Mouse (Mus musculus) liver, embryonic 16.5 days (tissue): ENCODE results near the gene Matn3. TPM values are rescaled to one million over a fixed set of nuclear protein-coding genes. Genes with fewer than 3 reads are reported as not detected.

Source experiments
- ATAC-seq: fragments of 200-750 bp; cut with Nextera tagmentation; 2 replicates; pipeline ENCODE4 v1.8.0; 2017; ENCODE audit warnings: low read depth, mild to moderate bottlenecking, moderate number of reproducible peaks, moderate library complexity
- H3K27ac ChIP-seq: fragments of 300-500 bp; sonication (generic); 2 replicates; pipeline ENCODE4 v1.5.1; 2014; ENCODE audit warnings: mild to moderate bottlenecking, low read length
- H3K27me3 ChIP-seq: fragments of 300-500 bp; sonication (generic); 2 replicates; pipeline ENCODE4 v1.6.1; 2014; ENCODE audit warnings: low read depth, low read length, mixed read lengths; ENCODE audit not compliant: control insufficient read depth, insufficient read depth
- H3K36me3 ChIP-seq: fragments of 300-500 bp; sonication (generic); 2 replicates; pipeline ENCODE4 v1.6.1; 2014; ENCODE audit warnings: mild to moderate bottlenecking; ENCODE audit not compliant: control insufficient read depth, insufficient read depth
- H3K4me1 ChIP-seq: fragments of 300-500 bp; sonication (generic); 2 replicates; pipeline ENCODE4 v1.6.1; 2014; ENCODE audit warnings: low read depth, low read length, mixed read lengths; ENCODE audit not compliant: control insufficient read depth
- H3K4me2 ChIP-seq: fragments of 300-500 bp; sonication (generic); 2 replicates; pipeline ENCODE4 v1.6.1; 2014; ENCODE audit warnings: low read depth, low read length, mixed read lengths
- H3K4me3 ChIP-seq: fragments of 300-500 bp; sonication (generic); 2 replicates; pipeline ENCODE4 v1.5.1; 2014; ENCODE audit warnings: low read depth, mild to moderate bottlenecking, low read length
- H3K9ac ChIP-seq: fragments of 300-500 bp; sonication (generic); 2 replicates; pipeline ENCODE4 v1.6.1; 2014; ENCODE audit warnings: low read depth, low read length
- H3K9me3 ChIP-seq: fragments of 300-500 bp; sonication (generic); replicated peaks from 2 replicates; pipeline ENCODE4 v1.6.1; 2016; ENCODE audit warnings: low read length; ENCODE audit not compliant: control insufficient read depth
- WGBS: fragments of 180-500 bp; shearing (Covaris S2); extraction: QIAGEN DNeasy Blood & Tissue Kit; methylation state at CpG from one replicate; pipeline ENCODE4 v1.1.7; 2014; ENCODE audit not compliant: insufficient replicate concordance; 5-methylcytosine and 5-hydroxymethylcytosine counted together
- polyA plus RNA-seq: library from polyadenylated mRNA; unstranded; fragments of >200 nt; fragmentation: Nextera tagmentation; extraction: Ambion mirVana; gene quantifications from 2 replicates; pipeline ENCODE4 v1.2.1, GENCODE M21; 2015

Gene Matn3
- polyA plus RNA-seq, 1 experiment from 2014 or later, result 0.09 TPM

DNA sequence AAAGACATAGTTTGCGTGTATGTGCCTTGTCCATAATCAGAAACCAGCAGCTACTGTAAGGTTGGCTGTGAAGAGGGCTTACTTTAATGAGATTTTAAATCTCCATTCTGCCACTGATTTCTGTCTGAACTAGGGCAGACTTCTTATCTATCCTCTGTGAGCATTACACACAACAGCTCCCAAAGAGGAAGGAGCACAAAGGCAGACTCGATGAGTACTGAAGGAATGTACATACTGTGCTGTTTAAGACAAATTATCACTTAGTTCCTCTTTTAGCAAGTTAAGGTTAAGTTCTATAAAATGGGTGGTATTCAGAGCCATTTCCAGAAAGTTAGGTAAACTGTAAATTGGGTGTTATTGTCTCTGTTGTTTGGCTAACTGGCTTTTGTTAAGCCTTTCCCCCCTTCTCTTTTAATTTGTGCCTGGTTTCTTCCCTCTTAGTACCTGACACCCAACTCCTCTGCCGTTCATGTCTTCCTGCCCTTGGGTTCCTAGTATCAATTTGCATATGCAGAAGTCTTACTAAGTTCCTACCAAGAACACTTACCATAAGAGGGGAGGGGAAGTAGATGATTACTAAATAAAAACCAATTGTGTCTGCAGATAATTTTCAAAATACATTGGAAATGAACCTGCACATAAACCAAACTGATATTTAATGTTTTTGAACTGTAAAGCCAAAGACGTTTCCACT, 5.9 kb upstream of the Matn3 start:
- no peaks in the 10 kb centered on the region for H3K4me1 ChIP-seq
- WGBS, result 24% methylated on average over 4 of the region's 4 CpGs
- no peaks in the 10 kb centered on the region for H3K9me3 ChIP-seq
- no peak overlapping the region for H3K9ac ChIP-seq
- H3K27ac ChIP-seq, result no peak overlapping the region
- peaks cover 9% of the 10 kb centered on the region; the same call in 1 of the 2 replicates for H3K36me3 ChIP-seq
- H3K4me3 ChIP-seq, result no peak overlapping the region
- no peaks in the 10 kb centered on the region for H3K27me3 ChIP-seq
- ATAC-seq, result no peak
- no peak overlapping the region for H3K4me2 ChIP-seq

DNA sequence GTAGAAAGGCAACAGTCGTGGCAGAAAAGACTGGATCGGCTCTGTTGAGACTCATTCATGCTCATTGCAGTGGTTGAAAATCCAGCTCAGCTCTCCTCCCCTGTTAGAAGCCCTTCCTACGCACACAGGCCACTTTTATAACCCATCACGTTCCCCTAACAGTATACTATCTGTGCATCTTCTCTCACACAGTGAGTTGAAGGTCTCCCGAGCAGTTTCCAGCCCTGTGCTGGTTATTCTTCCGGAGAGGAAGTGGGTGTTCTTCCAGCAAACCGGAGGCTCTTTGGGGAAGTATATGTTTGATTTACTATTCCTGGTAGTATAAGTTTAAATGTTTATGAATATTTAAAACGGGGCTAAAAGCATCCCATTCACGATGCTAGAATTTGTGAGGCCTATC, 566 bp upstream of the Matn3 start:
- H3K9ac ChIP-seq, result no peak overlapping the region
- H3K27me3 ChIP-seq, result peaks cover 17% of the 10 kb centered on the region
- H3K4me2 ChIP-seq, result peak overlapping the region; percentile 69; the same call in 1 of the 2 replicates
- H3K27ac ChIP-seq, result no peak overlapping the region
- H3K36me3 ChIP-seq, result no peaks in the 10 kb centered on the region
- no peak overlapping the region for H3K4me3 ChIP-seq
- H3K4me1 ChIP-seq, result peaks cover 7% of the 10 kb centered on the region
- H3K9me3 ChIP-seq, result no peaks in the 10 kb centered on the region
- 30% methylated on average over 9 of the region's 9 CpGs for WGBS
- ATAC-seq, result no peak

DNA sequence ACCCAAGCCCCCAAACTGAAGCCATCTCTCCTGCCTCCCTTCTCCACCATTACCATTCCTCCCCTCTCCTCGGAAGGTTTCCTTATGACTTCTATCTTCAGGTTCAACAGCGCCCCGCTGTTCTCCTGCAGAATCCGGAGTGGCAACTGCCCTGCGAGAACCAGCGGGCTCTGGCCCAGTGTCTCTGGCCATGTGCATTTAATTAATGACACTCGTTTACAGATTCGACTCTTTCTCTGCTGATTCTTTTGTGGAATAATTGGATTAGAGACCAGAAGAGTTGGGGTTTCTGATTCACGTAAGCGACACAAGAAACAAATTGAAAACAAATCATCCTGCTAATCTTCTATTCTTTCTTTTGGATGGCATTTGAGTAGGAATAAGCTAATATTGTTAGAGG, 5.4 kb downstream of the Matn3 start:
- H3K27ac ChIP-seq, result no peak overlapping the region
- WGBS, result 72% methylated on average over 10 of the region's 10 CpGs
- no peak for ATAC-seq
- peaks cover under 1% of the 10 kb centered on the region for H3K4me1 ChIP-seq
- no peaks in the 10 kb centered on the region for H3K36me3 ChIP-seq
- peaks cover 10% of the 10 kb centered on the region for H3K27me3 ChIP-seq
- H3K9ac ChIP-seq, result no peak overlapping the region
- H3K4me2 ChIP-seq, result no peak overlapping the region
- H3K4me3 ChIP-seq, result no peak overlapping the region
- H3K9me3 ChIP-seq, result no peaks in the 10 kb centered on the region

DNA sequence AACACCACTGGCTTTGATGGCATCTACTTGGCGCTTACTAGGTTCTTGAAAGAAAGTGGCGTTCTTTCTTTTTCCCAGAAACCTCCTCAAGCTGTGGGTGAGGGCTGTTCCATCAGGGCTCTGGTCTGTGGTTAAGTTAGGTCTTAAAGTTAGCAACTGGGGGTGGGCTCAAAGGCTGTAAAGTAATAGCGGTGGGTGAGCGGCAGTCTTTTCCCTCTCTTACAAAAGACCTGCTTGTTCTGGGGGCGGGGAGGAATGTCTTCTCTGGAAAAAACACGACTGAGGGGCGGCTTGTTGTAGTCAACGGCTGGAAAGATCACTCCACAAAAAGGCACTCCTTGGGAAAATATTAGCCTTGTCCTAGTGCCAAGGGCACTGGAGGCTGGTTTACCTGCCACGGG, 6.4 kb downstream of the Matn3 start:
- 57% methylated on average over 9 of the region's 9 CpGs for WGBS

DNA sequence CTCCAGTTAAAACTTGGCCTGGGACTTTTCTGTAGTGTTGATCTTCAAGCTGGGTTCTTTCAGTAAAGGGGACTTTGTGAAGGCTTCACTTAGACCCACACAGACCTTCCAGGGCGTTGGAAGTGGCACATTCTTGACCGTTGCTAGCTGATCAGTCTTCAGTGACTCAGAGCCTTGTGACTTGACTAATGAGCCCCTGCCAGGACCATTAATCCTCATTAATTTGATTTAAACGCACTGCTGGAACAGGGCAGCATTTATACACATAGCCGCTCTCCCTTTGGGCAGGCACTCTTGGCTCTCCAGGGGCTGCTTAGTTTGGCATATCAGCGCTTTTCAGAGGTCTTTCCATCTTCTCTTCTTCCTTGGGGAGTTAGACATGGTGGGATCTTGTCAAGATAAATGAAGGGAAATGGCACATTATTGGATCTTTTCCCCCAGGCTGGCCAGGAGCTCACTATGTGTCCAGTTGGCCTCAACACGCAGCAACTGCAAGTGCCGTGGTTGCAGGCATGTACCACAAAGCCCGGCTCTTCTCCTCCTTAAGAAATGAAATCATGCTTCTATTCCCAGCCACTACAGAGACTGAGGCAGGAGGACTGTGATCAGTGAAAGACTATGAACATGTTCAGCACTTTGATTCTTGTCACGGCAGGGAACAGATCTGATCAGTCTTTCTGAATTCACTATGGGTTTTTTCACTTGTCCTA, 14.0 kb downstream of the Matn3 start:
- H3K27me3 ChIP-seq, result no peaks in the 10 kb centered on the region
- no peak for ATAC-seq
- H3K9ac ChIP-seq, result no peak overlapping the region
- WGBS, result 67% methylated on average over 9 of the region's 9 CpGs
- H3K27ac ChIP-seq, result no peak overlapping the region
- H3K4me2 ChIP-seq, result no peak overlapping the region
- no peak overlapping the region for H3K4me3 ChIP-seq
- H3K4me1 ChIP-seq, result no peaks in the 10 kb centered on the region
- no peaks in the 10 kb centered on the region for H3K9me3 ChIP-seq
- no peaks in the 10 kb centered on the region for H3K36me3 ChIP-seq

More for the DNA sequence above, 6.4 kb downstream of the Matn3 start:
- no peak overlapping the region for H3K4me2 ChIP-seq
- H3K4me1 ChIP-seq, result no peaks in the 10 kb centered on the region
- no peak overlapping the region for H3K27ac ChIP-seq
- H3K9ac ChIP-seq, result no peak overlapping the region
- H3K36me3 ChIP-seq, result no peaks in the 10 kb centered on the region
- ATAC-seq, result no peak
- no peaks in the 10 kb centered on the region for H3K9me3 ChIP-seq
- H3K27me3 ChIP-seq, result peaks cover under 1% of the 10 kb centered on the region; the same call in 1 of the 2 replicates
- H3K4me3 ChIP-seq, result no peak overlapping the region

DNA sequence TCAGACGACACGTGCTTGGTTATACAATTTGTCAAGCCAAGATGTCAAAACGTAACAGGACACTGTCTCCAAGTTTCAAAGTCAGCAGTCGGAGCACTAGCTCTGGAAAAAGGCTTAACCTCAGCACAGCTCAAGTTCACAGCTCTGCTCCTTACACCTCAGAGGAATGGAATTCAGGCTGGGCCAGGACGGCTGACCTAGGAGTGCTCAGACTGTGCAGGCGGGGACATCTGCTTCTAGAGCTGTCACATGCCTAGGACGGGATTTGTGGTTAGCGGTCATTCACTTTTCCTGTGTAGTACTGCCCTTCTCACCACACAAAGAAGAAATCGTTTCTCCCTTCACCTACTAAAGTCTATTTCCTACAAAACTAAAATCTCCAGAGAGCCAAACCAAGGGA, 22.1 kb downstream of the Matn3 start:
- Histone ChIP-seq H3K9me3 (no peaks in the 10 kb centered on the region), H3K9ac (no peak overlapping the region), H3K27me3 (peaks cover 11% of the 10 kb centered on the region), H3K4me2 (no peak overlapping the region), H3K36me3 (no peaks in the 10 kb centered on the region), H3K27ac (no peak overlapping the region), H3K4me3 (no peak overlapping the region), H3K4me1 (no peaks in the 10 kb centered on the region)
- 12% methylated on average over 9 of the region's 9 CpGs for WGBS
- no peak for ATAC-seq

DNA sequence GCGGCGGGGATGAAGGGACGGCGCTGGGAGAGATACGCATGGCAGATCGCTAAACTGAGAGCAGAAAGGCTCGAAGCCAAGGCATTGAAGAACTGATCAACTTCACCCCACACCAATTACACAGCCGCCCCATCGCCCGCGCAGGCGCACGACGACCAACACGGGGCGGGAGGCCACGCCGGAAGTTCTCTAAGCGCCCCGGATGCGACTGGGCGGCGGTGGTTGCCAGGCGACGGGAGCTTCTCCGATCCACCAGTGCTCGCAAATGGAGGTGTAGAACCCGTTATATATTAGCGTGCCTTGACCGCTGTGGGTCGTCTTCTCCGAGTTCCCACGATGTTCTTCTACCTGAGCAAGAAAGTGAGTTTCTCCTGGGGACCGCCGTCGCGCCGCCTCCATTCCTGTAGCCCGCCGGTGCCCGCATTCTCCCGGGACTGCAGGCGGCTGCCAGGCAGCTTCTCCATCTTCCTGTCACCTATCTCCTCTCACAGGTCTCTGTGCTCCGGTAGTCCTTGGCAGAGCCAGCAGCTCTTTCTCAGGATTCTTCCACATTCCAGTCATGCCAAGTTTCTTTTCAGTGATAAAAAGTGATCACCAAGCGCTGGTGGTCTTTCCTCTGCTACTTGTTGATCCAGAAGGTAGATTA, 26.2 kb downstream of the Matn3 start, which contains the start of gene Wdr35:
Gene Wdr35, plus strand, starts transcription at position 73 of the 646 bp plus-strand sequence.
- peak; percentile 76 for ATAC-seq
- peaks cover 11% of the 10 kb centered on the region for H3K27me3 ChIP-seq
- H3K36me3 ChIP-seq, result no peaks in the 10 kb centered on the region
- H3K27ac ChIP-seq, result no peak within 1 kb of the TSS
- no peaks in the 10 kb centered on the region for H3K4me1 ChIP-seq
- 1% methylated on average over 45 of the region's 45 CpGs for WGBS
- no peaks in the 10 kb centered on the region for H3K9me3 ChIP-seq
- peak within 1 kb of the TSS; percentile 73 for H3K4me2 ChIP-seq
- peak within 1 kb of the TSS; percentile 29; the same call in 1 of the 2 replicates for H3K9ac ChIP-seq
- H3K4me3 ChIP-seq, result peak within 1 kb of the TSS; percentile 66

DNA sequence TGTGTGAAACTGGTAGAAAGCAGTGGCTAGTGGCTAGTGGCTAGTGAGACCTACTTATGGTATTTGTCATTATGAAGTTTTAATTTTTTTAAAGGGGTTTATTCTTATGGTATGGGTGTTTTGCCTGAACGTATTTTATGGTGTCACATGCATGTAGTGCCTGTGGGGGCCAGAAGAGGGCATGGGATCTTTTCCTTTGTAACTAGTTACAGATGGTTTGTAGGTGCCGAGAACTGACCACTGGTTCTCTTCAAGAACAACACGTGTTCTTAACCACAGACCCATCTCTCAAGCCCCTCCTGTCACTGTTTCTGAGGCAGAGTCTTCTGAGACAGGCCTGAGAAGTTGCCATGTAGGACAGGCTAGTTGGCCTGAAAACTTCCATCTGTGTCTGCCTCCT, 27.3 kb downstream of the Matn3 start:
- Histone ChIP-seq H3K4me1 (no peaks in the 10 kb centered on the region), H3K9me3 (no peaks in the 10 kb centered on the region), H3K36me3 (no peaks in the 10 kb centered on the region), H3K4me3 (no peak overlapping the region), H3K27ac (no peak overlapping the region), H3K9ac (no peak overlapping the region), H3K27me3 (peaks cover 9% of the 10 kb centered on the region), H3K4me2 (no peak overlapping the region)
- no peak for ATAC-seq
- 72% methylated on average over 3 of the region's 3 CpGs for WGBS

DNA sequence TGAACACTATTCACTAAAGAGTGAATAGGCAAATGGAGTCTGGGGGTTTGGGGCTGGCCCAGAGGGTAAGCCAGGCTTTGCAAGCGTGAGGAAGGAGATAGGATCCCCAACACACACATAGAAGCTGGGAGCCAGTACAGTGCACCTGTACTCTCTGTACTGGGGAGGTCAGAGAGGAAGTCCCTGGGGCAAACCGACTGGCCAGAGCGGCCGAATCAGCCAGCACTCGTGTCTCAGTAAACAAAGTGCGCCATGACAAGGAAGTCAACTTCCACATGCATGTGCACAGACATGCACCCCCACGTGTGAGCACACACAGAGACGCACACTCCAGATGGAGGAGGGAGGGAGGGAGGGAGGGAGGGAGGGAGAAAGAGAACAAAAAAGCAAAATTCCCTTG, 45.5 kb downstream of the Matn3 start:
- H3K9me3 ChIP-seq, result no peaks in the 10 kb centered on the region
- WGBS, result 46% methylated on average over 8 of the region's 8 CpGs

More for the DNA sequence above, 45.5 kb downstream of the Matn3 start:
- H3K27me3 ChIP-seq, result no peaks in the 10 kb centered on the region
- H3K4me2 ChIP-seq, result no peak overlapping the region
- H3K4me3 ChIP-seq, result no peak overlapping the region
- H3K27ac ChIP-seq, result no peak overlapping the region
- ATAC-seq, result no peak
- H3K9ac ChIP-seq, result no peak overlapping the region
- no peaks in the 10 kb centered on the region for H3K4me1 ChIP-seq
- H3K36me3 ChIP-seq, result no peaks in the 10 kb centered on the region
